Mouse (Mus musculus) midbrain, postnatal 0 days (tissue): ENCODE measurements around the gene Magi2. TPM values are rescaled to one million over a fixed set of nuclear protein-coding genes. Genes with fewer than 3 reads are reported as not detected.

Experiments used
- ATAC-seq: fragments of 200-750 bp; cut with Nextera tagmentation; 2 replicates; pipeline ENCODE4 v1.8.0; 2017; ENCODE audit warnings: moderate number of reproducible peaks, mild to moderate bottlenecking, moderate TSS enrichment, moderate library complexity; ENCODE audit not compliant: low FRiP score
- DNase-seq: peaks from one replicate; pipeline ENCODE4 v3.0.0-alpha.2; 2015; ENCODE audit warnings: low spot score
- H3K27ac ChIP-seq: fragments of 300-500 bp; sonication (generic); 2 replicates; pipeline ENCODE4 v1.5.1; 2014; ENCODE audit warnings: low read depth, mild to moderate bottlenecking, low read length, mixed read lengths
- H3K27me3 ChIP-seq: fragments of 300-500 bp; sonication (generic); 2 replicates; pipeline ENCODE4 v1.6.1; 2014; ENCODE audit warnings: low read length, control low read depth, mixed read lengths; ENCODE audit not compliant: insufficient read depth
- H3K36me3 ChIP-seq: fragments of 300-500 bp; sonication (generic); 2 replicates; pipeline ENCODE4 v1.6.1; 2014; ENCODE audit warnings: low read length, control low read depth, mixed read lengths; ENCODE audit not compliant: insufficient read depth
- H3K4me1 ChIP-seq: fragments of 300-500 bp; sonication (generic); 2 replicates; pipeline ENCODE4 v1.6.1; 2014; ENCODE audit warnings: mild to moderate bottlenecking, control low read depth, antibody characterized with exemption, low read length, mixed read lengths; ENCODE audit not compliant: insufficient read depth
- H3K4me2 ChIP-seq: fragments of 300-500 bp; sonication (generic); 2 replicates; pipeline ENCODE4 v1.6.1; 2014; ENCODE audit warnings: low read depth, mild to moderate bottlenecking, low read length, mixed read lengths; ENCODE audit not compliant: poor library complexity, severe bottlenecking
- H3K4me3 ChIP-seq: fragments of 300-500 bp; sonication (generic); 2 replicates; pipeline ENCODE4 v1.5.1; 2014; ENCODE audit warnings: low read depth, mild to moderate bottlenecking, low read length, moderate library complexity
- H3K9ac ChIP-seq: fragments of 300-500 bp; sonication (generic); replicated peaks from 2 replicates; pipeline ENCODE4 v1.6.1; 2014; ENCODE audit warnings: mild to moderate bottlenecking, low read length, moderate library complexity, mixed read lengths; ENCODE audit not compliant: poor library complexity, severe bottlenecking
- H3K9me3 ChIP-seq: fragments of 300-500 bp; sonication (generic); 2 replicates; pipeline ENCODE4 v1.6.1; 2016; ENCODE audit warnings: low read length, control low read depth
- CTCF ChIP-seq: IDR thresholded peaks from 2 replicates; pipeline ENCODE4 v1.5.1; 2016; ENCODE audit warnings: antibody characterized with exemption, mild to moderate bottlenecking
- WGBS: fragments of 180-500 bp; shearing (Covaris S2); extraction: QIAGEN DNeasy Blood & Tissue Kit; methylation state at CpG from one replicate; pipeline ENCODE4 v1.1.7; 2014; 5-methylcytosine and 5-hydroxymethylcytosine counted together
- polyA plus RNA-seq: library from polyadenylated mRNA; unstranded; fragments of >200 nt; fragmentation: Nextera tagmentation; extraction: Ambion mirVana; gene quantifications from 2 replicates; pipeline ENCODE4 v1.2.1, GENCODE M21; 2015
- total RNA-seq: library from RNA; depleted of rRNA; stranded (reverse); fragments of >200 nt; gene quantifications from 2 replicates; pipeline ENCODE4 v1.2.3, GENCODE M21; 2014

Gene Magi2
- total and polyA plus RNA-seq, 2 experiments from 2014 or later, result 20.0 to 59.3 TPM

DNA sequence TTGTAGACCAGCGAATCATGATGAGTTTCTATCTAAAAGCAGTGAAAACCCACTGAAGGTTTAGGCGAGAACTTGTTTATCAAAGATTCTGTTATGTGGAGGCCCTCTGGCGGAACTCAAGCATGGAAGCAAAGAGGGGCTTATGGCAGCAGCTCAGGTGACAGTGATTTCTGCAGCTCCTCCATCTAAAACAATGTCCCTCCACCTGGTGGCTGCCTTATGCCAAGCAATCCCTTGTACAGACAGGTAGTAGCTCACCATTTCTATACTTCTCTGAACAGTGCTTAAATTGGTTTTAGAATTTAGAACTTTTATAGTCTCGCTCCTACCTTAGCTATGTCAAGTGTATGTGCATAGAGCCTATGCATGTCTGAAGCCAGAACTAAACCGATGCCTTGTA, 1472.3 kb downstream of the Magi2 start:
- Histone ChIP-seq H3K36me3 (no peaks in the 10 kb centered on the region), H3K4me1 (no peaks in the 10 kb centered on the region), H3K4me3 (no peak overlapping the region), H3K27ac (no peak overlapping the region), H3K4me2 (no peak overlapping the region), H3K27me3 (no peaks in the 10 kb centered on the region), H3K9ac (no peak overlapping the region), H3K9me3 (no peaks in the 10 kb centered on the region)
- no peak for DNase-seq
- TF ChIP-seq CTCF, result peak; percentile 48
- WGBS, result 87% methylated on average over 5 of the region's 5 CpGs
- ATAC-seq, result no peak

DNA sequence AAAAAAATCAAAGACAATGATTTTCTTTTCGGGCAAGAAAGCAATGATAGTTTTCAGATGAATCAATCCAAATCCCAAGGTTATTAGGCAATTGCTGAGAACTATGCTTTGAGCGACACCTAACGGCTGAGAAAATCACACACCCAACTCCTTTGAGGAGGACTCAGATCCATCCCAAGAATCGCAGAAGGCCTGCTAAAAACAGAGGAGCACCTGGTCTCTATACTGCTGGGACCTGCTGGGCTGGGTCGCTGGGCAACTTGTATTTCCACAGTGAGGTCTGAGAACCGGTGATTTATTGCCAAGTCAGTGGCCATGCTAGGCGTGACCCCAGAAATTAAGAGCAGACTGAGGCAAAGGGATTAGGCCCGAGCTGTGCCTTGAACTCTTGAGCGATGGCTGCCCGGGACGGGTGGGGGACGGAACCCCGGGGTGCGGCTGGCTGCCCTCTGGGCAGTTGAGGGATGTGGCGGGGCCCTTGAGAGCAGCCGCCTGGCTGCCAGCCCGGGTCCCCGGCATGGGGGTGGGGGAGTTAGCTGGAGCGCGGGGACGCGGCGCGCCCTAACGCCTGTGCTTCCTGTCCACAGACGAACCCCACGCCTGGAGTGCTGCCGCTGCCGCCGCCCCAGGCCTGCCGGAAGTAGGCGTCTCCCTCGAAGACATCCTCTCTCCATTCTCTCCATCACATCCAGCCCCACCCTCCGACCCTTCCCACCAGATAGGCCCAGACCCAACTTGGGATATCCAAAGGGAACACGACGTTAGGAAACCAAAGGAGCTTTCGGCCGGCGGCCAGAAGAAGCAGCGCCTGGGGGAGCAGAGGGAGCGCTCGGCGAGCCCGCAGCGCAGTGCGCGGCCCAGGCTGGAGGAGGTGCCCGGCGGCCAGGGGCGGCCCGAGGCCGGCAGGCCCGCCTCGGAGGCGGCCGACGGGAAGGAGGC, 1474.9 kb downstream of the Magi2 start:
- WGBS, result under 1% methylated on average over 45 of the region's 57 CpGs
- ATAC-seq (peak; percentile 90), DNase-seq (peak; percentile 93)
- peak overlapping the region; percentile 91 for H3K4me2 ChIP-seq
- peak; percentile 87 for TF ChIP-seq CTCF
- no peaks in the 10 kb centered on the region for H3K9me3 ChIP-seq
- H3K4me1 ChIP-seq, result no peaks in the 10 kb centered on the region
- H3K4me3 ChIP-seq, result peak overlapping the region; percentile 57
- peak overlapping the region; percentile 93 for H3K27ac ChIP-seq
- 0 out of 2 replicates have a peak, but pooled peaks cover 3% of the 10 kb centered on the region for H3K36me3 ChIP-seq
- H3K9ac ChIP-seq, result peak overlapping the region; percentile 89
- no peaks in the 10 kb centered on the region for H3K27me3 ChIP-seq

DNA sequence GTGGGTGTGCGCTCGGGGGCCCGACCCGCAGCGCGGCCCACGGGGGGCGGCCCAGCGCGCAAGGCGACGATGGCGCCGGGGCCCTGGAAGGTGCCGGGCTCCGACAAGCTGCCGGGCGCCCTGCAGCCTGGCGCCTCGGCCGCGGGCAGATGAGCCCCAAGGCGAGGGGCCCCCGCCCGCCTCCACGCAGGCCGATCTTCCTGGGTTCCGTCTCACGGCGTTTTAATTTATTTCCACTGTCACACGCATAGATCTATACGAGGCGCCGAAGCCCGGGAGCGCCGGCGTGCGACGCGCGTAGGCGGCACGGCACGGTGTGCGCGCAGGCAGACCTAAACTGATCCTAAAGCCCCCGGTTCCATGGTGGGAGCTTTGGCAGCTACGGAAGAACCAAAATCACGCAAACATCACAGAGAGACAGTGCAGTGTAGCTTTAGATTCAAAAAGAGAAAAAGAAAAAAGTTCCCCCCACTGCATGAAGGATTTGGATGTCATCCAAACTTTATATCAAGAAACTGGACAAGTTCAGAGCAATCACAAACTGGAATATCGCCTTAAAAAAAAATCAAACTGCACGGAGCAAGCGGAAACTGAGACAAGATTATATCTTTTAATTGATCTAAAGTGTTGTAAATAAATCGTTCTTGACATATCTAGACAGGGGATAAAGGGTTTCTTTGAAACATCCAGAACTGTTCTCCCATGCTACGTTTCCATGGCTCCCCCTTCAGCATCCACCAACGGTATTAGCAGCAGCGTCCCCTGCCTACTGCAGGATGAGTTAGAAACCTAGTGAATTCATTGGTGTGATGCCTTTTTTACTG, 1475.9 kb downstream of the Magi2 start:
- Histone ChIP-seq H3K27me3 (no peaks in the 10 kb centered on the region), H3K27ac (peak overlapping the region; percentile 93), H3K36me3 (0 out of 2 replicates have a peak, but pooled peaks cover 3% of the 10 kb centered on the region), H3K9me3 (no peaks in the 10 kb centered on the region), H3K4me3 (peak overlapping the region; percentile 57), H3K9ac (peak overlapping the region; percentile 89), H3K4me1 (no peaks in the 10 kb centered on the region), H3K4me2 (peak overlapping the region; percentile 91)
- ATAC-seq (peak; percentile 61), DNase-seq (peak; percentile 77)
- peak; percentile 75 for TF ChIP-seq CTCF
- WGBS, result 2% methylated on average over 54 of the region's 57 CpGs

DNA sequence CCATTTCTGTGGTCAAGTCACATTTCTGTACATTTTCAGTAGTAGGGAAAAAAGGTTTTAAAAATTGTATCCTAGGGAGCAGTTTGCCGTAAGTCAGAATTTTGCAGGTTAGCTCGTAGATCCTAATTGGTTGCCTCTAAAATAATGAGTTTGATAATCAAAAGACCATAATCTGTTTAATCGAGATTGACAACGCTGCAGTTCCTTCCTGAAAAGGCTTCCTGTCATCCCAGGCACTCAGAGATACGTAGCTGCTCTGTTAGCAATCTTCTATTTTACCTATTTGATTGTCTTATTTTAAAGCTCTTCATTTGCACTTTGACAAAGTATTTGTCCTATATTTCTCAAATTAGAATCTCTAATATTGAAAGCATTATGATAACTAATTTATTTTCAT, 1476.5 kb downstream of the Magi2 start:
- H3K27ac ChIP-seq, result no peak overlapping the region
- no peak for TF ChIP-seq CTCF
- H3K9me3 ChIP-seq, result no peaks in the 10 kb centered on the region
- no peaks in the 10 kb centered on the region for H3K27me3 ChIP-seq
- no peak overlapping the region for H3K9ac ChIP-seq
- no peaks in the 10 kb centered on the region for H3K4me1 ChIP-seq
- H3K36me3 ChIP-seq, result 0 out of 2 replicates have a peak, but pooled peaks cover 3% of the 10 kb centered on the region
- ATAC-seq (no peak), DNase-seq (no peak)
- 44% methylated on average over 5 of the region's 5 CpGs for WGBS
- H3K4me3 ChIP-seq, result no peak overlapping the region
- H3K4me2 ChIP-seq, result peak overlapping the region; percentile 91; the same call in 1 of the 2 replicates

DNA sequence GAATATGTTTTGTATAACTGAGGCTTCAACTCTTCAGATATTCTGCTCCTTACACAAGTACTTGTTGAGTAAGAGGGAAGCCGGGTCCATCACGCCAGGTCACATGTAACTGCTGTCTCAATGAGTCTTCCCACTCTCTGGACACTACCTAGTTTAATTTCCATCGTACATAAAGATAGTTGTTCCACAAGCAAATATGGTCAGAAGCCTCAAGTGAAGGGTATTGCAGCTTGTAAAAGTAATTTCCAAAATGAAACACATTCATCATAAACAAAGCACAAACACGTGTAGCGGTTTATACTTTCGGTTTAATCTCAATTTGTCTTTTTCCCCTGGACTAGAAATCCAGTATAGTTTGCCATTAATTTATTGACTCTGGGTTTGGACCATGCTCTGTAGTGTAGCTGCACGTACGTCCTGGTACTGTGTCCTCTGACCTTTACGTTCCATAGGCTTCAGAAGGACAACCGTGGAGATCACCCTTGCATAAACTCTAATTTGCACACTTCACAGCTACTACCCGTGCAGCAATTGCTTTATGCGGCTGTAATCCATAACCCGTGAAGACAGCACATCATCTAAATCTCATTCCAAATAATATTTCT, 1477.2 kb downstream of the Magi2 start:
- Histone ChIP-seq H3K9ac (no peak overlapping the region), H3K27me3 (no peaks in the 10 kb centered on the region), H3K4me1 (no peaks in the 10 kb centered on the region), H3K4me3 (no peak overlapping the region), H3K27ac (no peak overlapping the region), H3K4me2 (no peak overlapping the region), H3K36me3 (0 out of 2 replicates have a peak, but pooled peaks cover 3% of the 10 kb centered on the region), H3K9me3 (no peaks in the 10 kb centered on the region)
- DNase-seq, result no peak
- ATAC-seq, result no peak
- WGBS, result 81% methylated on average over 13 of the region's 13 CpGs
- no peak for TF ChIP-seq CTCF
